Mouse (Mus musculus) 3134 (cell line): Measurements from ENCODE around the gene Rhbg.

Experiments used
- DNase-seq: peaks from one replicate; pipeline ENCODE4 v3.0.0-alpha.2; 2011; ENCODE audit warnings: low spot score; ENCODE audit not compliant: insufficient read length; ENCODE audit errors: extremely low read depth

Gene Rhbg

DNA sequence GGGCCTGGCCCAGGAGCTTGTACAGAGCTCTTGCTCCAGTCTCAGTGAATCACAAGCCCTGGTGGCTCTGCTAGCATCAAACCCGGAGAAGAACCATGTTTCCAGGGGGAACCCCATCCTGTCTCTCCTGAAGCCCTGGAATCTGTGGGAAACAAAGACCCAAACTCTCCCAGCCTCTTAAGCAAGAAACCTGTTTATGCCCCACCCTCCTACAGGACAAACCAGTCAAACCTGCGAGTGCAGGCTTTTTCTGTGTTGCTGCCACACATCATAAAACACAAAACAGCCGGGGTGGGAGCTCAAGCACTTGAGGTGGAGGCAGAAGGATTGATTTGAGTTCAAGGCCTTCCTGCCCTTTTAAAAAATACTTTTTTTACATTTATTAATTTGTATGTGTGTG is 7.8 kb upstream of the Rhbg start:
- DNase-seq, result no peak

DNA sequence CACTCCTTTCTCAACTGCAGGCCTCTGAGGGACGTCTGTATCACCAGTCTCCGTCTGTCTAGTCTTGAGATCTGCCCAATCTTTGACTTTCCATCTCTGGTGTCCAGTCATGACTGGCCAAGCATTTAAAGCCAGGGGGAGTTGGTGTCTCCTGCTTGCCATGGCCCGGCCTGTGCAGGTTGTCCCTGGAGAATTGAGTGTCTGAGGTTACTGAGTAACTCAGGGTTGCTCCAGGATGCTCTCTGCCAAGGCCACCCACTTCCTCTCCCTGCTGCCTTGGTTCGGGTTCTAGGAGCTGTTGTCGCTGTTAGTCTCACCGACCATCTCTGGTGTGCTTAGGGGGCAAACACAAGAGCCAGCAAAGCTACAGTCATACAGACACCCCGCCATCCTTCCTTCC is 1.9 kb upstream of the Rhbg start:
- no peak for DNase-seq

DNA sequence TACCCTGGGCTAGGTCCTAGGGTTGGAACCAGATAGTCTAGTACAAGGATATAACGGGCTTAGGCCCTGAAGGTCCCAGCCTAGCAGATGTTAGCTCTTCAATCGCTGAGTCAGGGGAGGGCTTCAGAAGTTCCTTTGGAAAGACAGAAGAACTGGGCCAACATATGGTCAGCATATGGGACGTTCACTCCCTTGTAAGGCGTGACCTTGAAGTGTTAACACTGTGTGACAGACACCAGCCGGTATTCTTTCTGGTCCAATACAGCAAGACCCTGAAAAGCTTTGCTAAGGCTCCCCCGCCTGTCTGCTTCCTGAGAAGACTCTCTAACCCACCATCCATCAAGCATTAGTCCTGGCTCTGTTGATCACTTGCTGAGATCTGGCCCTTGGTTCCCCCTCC is 1.4 kb upstream of the Rhbg start:
- DNase-seq, result no peak

- DNase-seq, result no peak
Measured at GRCm38 (mm10) chr3:88252739-88253138, 1.8 kb downstream of the Rhbg start.

DNA sequence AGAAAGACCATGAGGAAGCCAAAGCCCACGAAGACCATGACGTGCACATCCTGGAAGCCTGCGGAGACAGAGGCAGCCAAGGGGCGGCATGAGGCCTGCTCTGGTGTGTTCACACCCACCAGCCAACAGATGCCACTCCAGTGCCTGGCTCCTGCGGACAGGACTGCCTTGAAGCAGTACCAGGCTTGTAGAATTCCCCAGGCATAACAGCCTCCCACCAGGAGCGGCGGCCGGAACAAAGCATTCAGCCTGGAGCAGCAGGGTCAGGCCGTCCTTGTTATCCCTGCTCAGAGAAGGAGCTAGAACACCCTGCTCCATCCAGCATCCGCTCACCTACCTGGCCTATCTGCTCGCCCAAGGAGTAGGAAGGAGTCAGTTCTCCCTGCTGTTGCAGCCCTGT is 6.1 kb downstream of the Rhbg start:
- no peak for DNase-seq

DNA sequence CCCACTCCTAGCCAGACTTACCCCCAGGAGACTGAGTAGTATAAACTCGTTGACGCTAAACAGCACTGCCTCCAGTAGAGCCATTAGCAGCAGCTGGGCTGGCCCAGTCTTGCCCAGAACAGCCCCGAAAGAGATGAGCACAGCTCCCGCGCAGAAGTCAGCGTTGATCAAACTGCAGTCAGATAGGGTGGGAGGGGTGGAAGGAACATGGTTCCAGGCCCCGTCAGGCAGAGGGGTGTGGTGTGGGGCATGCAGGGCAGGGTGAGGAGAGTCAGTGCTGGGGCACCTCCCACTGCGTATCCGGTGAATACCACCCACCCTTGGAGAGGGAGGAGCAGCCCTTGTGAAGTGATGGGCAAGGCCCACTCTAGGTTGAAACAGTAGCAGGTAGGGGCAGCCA is 6.8 kb downstream of the Rhbg start:
- no peak for DNase-seq

- DNase-seq, result peak; percentile 64
Measured at GRCm38 (mm10) chr3:88245811-88246210, 8.7 kb downstream of the Rhbg start.

GRCm38 (mm10) chr3:88244071-88244470 is 10.4 kb downstream of the Rhbg start:
- DNase-seq, result no peak

DNA sequence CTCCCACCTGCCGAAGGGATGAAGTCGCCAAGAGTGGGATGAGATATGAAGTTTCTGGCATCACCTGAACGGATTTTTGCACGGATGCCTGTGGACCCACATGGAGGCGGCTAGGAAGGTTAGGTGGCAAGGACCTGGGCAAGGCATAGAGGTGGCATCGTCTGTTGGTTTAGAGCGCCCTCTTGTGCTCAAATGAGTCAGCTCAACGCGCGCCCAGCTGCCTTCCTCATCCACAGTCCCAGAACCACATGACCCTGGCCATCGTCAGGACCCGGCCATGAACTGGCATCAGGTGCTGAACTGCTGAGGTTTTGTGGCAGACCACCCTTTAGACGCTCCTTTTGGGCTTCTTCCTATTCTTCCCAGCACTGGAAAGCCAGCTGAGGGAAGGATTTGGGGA is 12.0 kb downstream of the Rhbg start:
- peak; percentile 41 for DNase-seq

DNA sequence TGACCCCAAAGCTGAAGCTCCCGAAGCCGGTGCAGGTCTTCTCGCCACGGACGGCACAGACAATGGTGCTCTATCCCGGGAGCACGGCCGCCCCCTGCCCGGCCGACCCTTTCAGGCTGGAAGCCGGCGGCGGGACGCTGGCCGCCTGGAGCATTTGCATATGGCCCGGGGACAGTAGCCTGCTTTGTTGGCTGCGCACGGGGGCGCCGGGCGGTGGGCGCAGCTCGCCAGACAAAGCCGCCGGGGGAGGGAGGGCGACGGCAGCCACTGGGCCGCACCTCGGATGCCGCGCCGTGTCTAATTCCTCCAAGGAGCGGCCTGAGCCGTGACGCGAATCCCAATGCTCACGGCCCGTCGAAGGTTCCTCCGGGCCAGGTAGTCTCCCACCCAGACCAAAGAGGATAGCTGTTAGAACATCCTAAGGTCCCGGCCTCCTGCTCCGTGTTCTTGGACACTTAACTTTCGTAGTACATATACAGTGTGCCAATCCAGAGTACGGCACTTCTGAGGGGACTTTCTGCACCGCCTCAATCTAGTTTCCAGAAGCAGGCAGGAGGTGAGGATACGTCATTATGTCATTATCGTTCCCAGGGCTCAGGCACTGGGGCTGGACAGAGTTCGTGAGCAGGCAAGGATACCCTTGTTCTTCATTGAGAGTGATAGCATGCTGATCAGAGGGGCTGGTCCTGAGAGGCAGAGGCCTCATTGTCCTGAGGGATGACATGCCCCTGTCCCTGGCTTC is 13.3 kb downstream of the Rhbg start:
- DNase-seq, result no peak

DNA sequence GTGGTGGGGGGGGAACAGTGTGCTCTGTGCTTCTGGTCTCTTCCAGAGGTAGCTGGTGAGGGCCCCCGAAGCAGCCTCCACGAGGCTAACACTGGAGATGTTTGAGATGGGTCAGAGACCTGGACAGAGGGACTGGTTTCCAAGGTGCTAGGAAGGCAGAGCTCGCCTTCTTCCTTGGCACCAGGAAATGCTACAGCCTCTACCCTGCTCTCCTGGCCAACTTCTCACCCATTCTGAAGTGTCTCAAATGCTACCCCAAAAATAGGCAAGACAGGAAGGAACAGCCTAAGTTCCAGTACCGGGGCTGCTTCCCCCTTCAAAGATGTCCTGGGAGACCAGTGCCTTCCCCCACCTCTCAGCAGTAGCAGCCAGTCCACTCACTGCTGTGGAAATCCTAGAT is 15.1 kb downstream of the Rhbg start:
- DNase-seq, result no peak

GRCm38 (mm10) chr3:88238866-88239391 is 15.6 kb downstream of the Rhbg start:
- DNase-seq, result no peak

DNA sequence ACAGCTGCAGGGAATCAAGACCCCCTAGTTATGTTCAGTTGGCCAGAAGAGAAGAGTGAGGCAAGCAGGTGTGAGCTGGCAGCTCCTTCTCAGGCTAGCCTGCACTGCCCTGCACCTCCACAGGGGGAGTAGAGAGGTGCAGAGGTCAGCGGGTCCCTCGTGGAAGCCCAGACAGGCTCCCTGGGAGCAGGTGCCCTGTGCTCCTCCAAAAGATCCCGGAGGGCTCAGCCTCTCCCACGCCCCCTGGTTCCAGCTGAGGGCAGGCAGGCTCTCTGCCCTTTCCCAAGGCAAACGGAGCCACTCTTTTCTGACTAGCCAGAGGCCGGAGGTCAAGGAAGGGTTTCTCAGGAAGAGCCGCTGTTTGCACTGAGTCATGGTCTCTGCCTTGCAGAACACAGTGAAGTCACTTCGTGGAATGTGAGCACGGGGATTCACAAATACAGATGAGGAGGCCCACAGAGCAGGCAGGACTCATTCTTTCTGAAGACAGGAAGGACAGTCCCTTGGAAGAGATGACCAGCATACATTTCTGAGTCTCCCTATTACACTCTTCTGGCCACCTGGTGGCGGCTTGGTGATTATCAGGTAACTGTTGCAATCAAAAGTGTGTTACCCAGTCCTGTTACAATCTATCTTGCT is 16.8 kb downstream of the Rhbg start:
- DNase-seq, result peak; percentile 70

DNA sequence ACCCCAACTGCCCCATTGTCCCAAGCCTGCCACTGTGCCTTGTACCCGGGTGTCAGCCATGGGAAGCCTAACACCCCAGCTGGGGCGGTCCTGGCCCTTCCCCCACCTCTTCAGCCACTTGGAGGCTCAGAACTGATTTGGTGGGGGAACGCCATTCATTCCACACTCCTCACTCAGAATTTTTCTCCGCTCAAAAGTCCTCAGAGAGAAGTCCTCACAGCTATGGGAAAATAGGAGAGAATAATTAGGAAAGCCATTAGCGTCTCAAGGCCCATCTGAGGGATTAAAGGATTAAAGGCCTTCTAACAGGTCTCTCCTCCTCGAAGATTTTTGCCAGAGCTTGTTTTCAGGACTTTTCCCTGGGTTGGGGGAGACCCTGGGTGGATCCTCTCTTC is 17.4 kb downstream of the Rhbg start:
- no peak for DNase-seq

DNA sequence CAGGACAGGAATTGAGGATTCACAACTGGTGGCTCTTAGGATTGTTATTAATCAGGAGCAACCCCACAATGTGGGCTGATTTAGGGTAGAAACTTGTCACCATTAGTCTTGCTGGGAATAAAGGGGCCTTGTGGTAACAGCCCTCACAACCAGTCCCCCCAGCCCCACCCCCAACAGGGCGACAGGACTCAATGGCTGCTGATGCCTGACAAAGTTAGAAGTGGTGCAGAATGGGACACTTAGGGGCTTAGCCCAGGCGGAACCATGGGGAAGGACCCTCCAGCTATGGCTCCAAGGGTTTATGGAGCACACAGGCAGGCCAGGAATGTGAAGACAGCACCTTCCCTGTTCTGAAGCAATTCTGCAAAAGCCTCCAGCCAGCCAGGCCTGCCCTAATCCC is 18.9 kb downstream of the Rhbg start:
- DNase-seq, result no peak

GRCm38 (mm10) chr3:88235216-88235615 is 19.3 kb downstream of the Rhbg start:
- DNase-seq, result no peak

- peak; percentile 74 for DNase-seq
Measured at GRCm38 (mm10) chr3:88234041-88234440, 20.5 kb downstream of the Rhbg start.

- peak; percentile 43 for DNase-seq
Measured at GRCm38 (mm10) chr3:88232851-88233649, 21.5 kb downstream of the Rhbg start.

- DNase-seq, result peak; percentile 40
Measured at GRCm38 (mm10) chr3:88232301-88232702, 22.2 kb downstream of the Rhbg start.

DNA sequence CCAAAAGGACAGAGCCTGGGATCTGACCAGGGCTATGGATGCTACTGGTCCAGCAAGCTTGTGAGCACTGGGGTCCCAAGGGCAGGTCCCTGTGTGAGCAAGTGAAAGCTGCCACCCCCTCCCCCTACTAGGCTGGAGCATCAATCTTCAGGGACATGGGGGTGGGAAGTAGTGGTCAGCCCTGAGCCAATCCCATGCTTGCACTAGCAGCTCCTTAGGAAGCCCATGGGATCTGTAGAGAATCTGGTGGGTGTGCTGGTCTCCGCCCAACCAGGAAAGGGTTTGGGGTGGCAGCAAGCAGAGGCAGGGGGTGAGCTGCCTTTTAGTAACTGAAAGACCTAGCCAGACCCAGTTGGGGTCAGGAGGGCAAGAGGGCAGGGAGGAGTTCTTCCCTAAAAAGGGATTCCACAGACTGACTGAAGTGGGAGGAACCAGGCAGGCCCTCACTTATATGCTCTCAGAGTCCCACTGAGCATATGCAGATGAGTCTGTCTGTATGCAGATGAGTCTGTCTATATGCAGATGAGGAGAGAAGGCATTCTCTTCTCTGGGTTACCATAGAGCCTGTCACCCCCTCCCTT is 23.4 kb downstream of the Rhbg start:
- DNase-seq, result no peak
